Mouse (Mus musculus): ENCODE results near the gene Gpx6.

The Gpx6 gene

DNA sequence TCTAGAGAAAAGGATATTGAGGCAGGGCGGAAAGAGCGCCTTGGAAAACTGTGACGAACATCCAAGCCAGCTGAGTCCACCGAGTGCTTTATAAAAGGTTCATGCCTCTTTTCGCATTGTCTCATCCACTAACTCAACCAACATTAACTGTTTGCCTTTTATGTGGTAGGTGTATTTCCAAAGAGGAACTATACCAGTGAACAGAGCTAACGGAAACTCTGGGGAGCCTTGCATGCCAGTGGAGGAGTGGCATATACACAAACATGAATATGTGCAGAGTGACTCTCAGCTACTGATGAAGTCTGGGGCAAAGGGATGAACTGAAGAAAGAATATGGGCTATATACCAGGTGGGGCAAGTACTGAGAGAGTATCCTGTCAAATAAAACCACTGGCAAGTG lies 11.5 kb downstream of the Gpx6 start:
- DNase-seq (ENCODE audit: low read depth): no peak

DNA sequence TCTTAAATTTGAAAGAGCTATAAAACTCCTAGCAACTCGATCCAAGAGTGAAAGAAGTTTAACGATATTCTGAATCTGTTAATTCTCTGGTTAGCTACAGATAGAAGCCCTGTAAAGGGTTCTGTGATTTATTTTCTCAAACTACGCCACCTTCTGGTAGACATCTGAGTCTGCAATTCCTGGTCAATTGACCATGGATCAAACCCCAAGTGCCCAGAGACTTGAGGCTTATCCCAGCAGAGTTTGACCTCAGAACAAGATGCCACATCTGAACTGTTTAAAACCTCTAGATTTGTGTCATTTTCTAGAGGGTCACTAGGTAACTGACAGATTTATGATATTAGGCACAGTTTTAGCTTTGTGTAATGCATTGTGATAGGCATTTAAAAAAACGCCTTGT lies 14.3 kb downstream of the Gpx6 start:
- DNase-seq (ENCODE audit: low read depth): peak; percentile 33

GRCm38 (mm10) chr13:21326657-21327211 lies 14.8 kb downstream of the Gpx6 start:
- DNase-seq (ENCODE audit: low read depth): peak; percentile 60

DNA sequence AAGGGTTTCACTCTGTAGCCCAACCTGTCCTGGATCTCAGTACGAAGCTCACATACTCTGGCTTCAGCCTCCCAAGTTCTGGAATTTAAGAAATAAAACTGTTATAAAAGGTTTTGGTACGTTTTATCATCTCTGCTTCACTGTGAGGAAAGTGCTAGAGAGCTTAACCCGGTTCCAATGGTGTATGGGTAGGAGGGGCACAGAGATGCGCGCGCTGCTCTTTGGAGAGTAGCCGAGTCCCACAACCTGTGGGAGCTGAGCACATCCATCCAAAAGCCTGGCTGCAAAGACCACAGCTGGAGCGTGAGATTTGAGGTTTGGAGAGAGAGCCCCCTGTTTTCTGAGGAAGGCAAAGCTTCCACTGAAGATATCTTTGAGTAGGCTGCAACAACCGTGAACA lies 15.5 kb downstream of the Gpx6 start:
- DNase-seq (ENCODE audit: low read depth): no peak

DNA sequence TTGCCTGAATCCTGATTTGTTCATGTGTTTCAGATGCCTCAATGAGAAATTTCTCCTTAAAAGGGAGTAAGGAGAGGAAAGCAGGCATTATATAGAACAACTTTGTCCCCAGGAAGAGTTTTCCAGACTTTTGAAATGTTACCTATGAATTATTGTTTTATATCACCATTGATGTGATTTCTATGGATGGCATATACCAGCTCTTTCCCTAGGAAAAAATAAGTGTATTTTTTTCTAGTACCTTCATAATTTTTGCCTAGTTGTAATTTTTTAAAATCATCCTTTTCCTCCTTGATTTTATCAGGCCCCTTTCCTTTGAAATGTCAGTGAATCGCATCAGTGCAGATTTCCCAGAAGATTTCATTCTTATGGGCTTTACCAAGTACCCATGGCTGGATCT lies 34.7 kb downstream of the Gpx6 start, which contains the start of gene Olfr1367:
Gene Olfr1367 (plus strand): TSS at position 301 of the 400 bp plus-strand sequence.
- no peak for DNase-seq (ENCODE audit: low read depth)

GRCm38 (mm10) chr13:21350593-21350992 lies 38.7 kb downstream of the Gpx6 start:
- DNase-seq (ENCODE audit: low read depth): no peak

GRCm38 (mm10) chr13:21362621-21363248 lies 50.8 kb downstream of the Gpx6 start, which contains the start of gene Zscan12:
Gene Zscan12, plus strand, starts transcription at chr13:21362820.
- DNase-seq (ENCODE audit: low read depth): peak; percentile 82

- DNase-seq (ENCODE audit: low read depth): no peak
These were observed 51.8 kb downstream of the Gpx6 start for GRCm38 (mm10) chr13:21363719-21364118.

- DNase-seq (ENCODE audit: low read depth): peak; percentile 58
These were observed 54.7 kb downstream of the Gpx6 start for GRCm38 (mm10) chr13:21366635-21367034.

All from induced T-regulatory cell, adult 2 months (primary cell).